Mouse (Mus musculus) olfactory bulb, adult 2 months (tissue): ENCODE measurements at regions not wholly inside any gene's neighbourhood (a gene's known extent, or its start where the extent isn't known, plus 50 kb on each side); places are given as distances from the start of the nearest gene placed in this dataset.

Source experiments
- CTCF ChIP-seq: fragments of 200-500 bp; IDR thresholded peaks from 2 replicates; pipeline ENCODE4 v1.5.1; 2012; ENCODE audit warnings: low read depth, mild to moderate bottlenecking, low read length, moderate library complexity; ENCODE audit not compliant: insufficient read depth
- POLR2A ChIP-seq: fragments of 200-500 bp; IDR thresholded peaks from 2 replicates; pipeline ENCODE4 v1.6.1; 2012; ENCODE audit warnings: mild to moderate bottlenecking, low read depth, low read length, moderate library complexity; ENCODE audit not compliant: insufficient read depth

DNA sequence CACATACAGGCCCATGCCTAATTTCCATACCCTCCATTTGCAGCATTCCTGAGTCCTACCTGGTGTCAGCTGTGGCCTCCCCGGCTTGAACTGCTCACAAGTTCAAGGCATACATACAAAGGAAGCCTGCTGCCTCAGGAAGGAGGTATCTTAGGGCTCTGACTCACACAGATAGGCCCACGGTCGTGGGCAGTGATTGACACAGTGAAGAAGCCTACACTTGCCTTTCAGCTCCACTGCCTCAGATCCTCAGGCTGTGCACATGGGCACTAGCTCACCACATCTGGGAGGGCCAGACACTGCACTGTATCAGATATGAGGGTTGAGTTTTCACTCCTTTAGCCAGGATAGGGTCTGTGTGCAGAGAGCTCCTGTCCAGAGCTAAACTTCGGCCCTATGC is 95.6 kb upstream of the Rnaseh2b start:
- TF ChIP-seq POLR2A (no peak), CTCF (no peak)
